Mouse (Mus musculus): ENCODE results near the gene Pja2. TPM values are rescaled to one million over a fixed set of nuclear protein-coding genes. Genes with fewer than 3 reads are reported as not detected.

Pja2 gene
- polyA plus RNA-seq (2012; rRNA removed), result 47.9 and 48.5 TPM in 2 replicates
- polyA plus RNA-seq (2014; fragmentation: Nextera tagmentation; extraction: Ambion mirVana), result 82.3 and 87.9 TPM in 2 replicates

- Histone ChIP-seq H3K4me1 (ENCODE audit: control insufficient read depth, insufficient read depth, low read length) (peaks cover 9% of the 10 kb centered on the region), H3K4me2 (replicated peaks; ENCODE audit: low read depth, low read length, severe bottlenecking) (peak within 1 kb of the TSS; percentile 77), H3K4me3 (replicated peaks; ENCODE audit: low read length) (peak within 1 kb of the TSS; percentile 98), H3K27ac (replicated peaks; ENCODE audit: low read depth, low read length) (peak within 1 kb of the TSS; percentile 98), H3K9ac (ENCODE audit: low read depth, low read length, severe bottlenecking) (peak within 1 kb of the TSS; percentile 95), H3K36me3 (ENCODE audit: control insufficient read depth, insufficient read depth, low read length) (no peaks in the 10 kb centered on the region), H3K9me3 (ENCODE audit: control insufficient read depth, low read length) (no peaks in the 10 kb centered on the region), H3K27me3 (ENCODE audit: control insufficient read depth, insufficient read depth, low read length) (no peaks in the 10 kb centered on the region)
- peak; percentile 99 for DNase-seq (ENCODE audit: low spot score)
- peak; percentile 100 for ATAC-seq (ENCODE audit: low FRiP score, low read depth)
- peak; percentile 93; the same call in 1 of the 2 replicates for TF ChIP-seq POLR2A (IDR thresholded peaks at IDR 0.05; ENCODE audit: borderline replicate concordance, extremely low read depth, insufficient read depth, insufficient read length)
- WGBS, result 1% methylated on average over 40 of the region's 60 CpGs
These were observed at the start of gene Pja2 for GRCm38 (mm10) chr17:64331898-64332769. TSS of gene Pja2 (minus strand) at chr17:64331916.

- WGBS, result 69% methylated on average over 4 of the region's 4 CpGs
- DNase-seq (ENCODE audit: low spot score), result peak; percentile 71
- H3K27me3 ChIP-seq (ENCODE audit: control insufficient read depth, insufficient read depth, low read length), result no peaks in the 10 kb centered on the region
- H3K27ac ChIP-seq (replicated peaks; ENCODE audit: low read depth, low read length), result no peak overlapping the region
- no peaks in the 10 kb centered on the region for H3K9me3 ChIP-seq (ENCODE audit: control insufficient read depth, low read length)
- no peak overlapping the region for H3K4me3 ChIP-seq (replicated peaks; ENCODE audit: low read length)
- ATAC-seq (ENCODE audit: low FRiP score, low read depth), result no peak
- no peaks in the 10 kb centered on the region for H3K36me3 ChIP-seq (ENCODE audit: control insufficient read depth, insufficient read depth, low read length)
- TF ChIP-seq POLR2A (IDR thresholded peaks at IDR 0.05; ENCODE audit: borderline replicate concordance, extremely low read depth, insufficient read depth, insufficient read length), result no peak
- H3K9ac ChIP-seq (ENCODE audit: low read depth, low read length, severe bottlenecking), result no peak overlapping the region
- H3K4me1 ChIP-seq (ENCODE audit: control insufficient read depth, insufficient read depth, low read length), result no peaks in the 10 kb centered on the region
- no peak overlapping the region for H3K4me2 ChIP-seq (replicated peaks; ENCODE audit: low read depth, low read length, severe bottlenecking)
These were observed 43.6 kb upstream of the Pja2 start for GRCm38 (mm10) chr17:64375327-64375726.

- Histone ChIP-seq H3K27me3 (ENCODE audit: control insufficient read depth, insufficient read depth, low read length) (no peaks in the 10 kb centered on the region), H3K9me3 (ENCODE audit: control insufficient read depth, low read length) (no peaks in the 10 kb centered on the region), H3K4me2 (replicated peaks; ENCODE audit: low read depth, low read length, severe bottlenecking) (no peak overlapping the region), H3K4me1 (ENCODE audit: control insufficient read depth, insufficient read depth, low read length) (no peaks in the 10 kb centered on the region), H3K36me3 (ENCODE audit: control insufficient read depth, insufficient read depth, low read length) (no peaks in the 10 kb centered on the region), H3K27ac (replicated peaks; ENCODE audit: low read depth, low read length) (no peak overlapping the region), H3K4me3 (replicated peaks; ENCODE audit: low read length) (no peak overlapping the region), H3K9ac (ENCODE audit: low read depth, low read length, severe bottlenecking) (no peak overlapping the region)
- DNase-seq (ENCODE audit: low spot score) (no peak), ATAC-seq (ENCODE audit: low FRiP score, low read depth) (no peak)
- TF ChIP-seq POLR2A (IDR thresholded peaks at IDR 0.05; ENCODE audit: borderline replicate concordance, extremely low read depth, insufficient read depth, insufficient read length), result no peak
- WGBS, result 89% methylated on average over 1 of the region's 1 CpGs
These were observed 32.0 kb upstream of the Pja2 start for GRCm38 (mm10) chr17:64363694-64364093.

- H3K27me3 ChIP-seq (ENCODE audit: control insufficient read depth, insufficient read depth, low read length), result no peaks in the 10 kb centered on the region
- H3K4me3 ChIP-seq (replicated peaks; ENCODE audit: low read length), result no peak overlapping the region
- TF ChIP-seq POLR2A (IDR thresholded peaks at IDR 0.05; ENCODE audit: borderline replicate concordance, extremely low read depth, insufficient read depth, insufficient read length), result no peak
- WGBS, result 72% methylated on average over 5 of the region's 5 CpGs
- H3K36me3 ChIP-seq (ENCODE audit: control insufficient read depth, insufficient read depth, low read length), result no peaks in the 10 kb centered on the region
- ATAC-seq (ENCODE audit: low FRiP score, low read depth) (no peak), DNase-seq (ENCODE audit: low spot score) (no peak)
- no peak overlapping the region for H3K9ac ChIP-seq (ENCODE audit: low read depth, low read length, severe bottlenecking)
- no peaks in the 10 kb centered on the region for H3K9me3 ChIP-seq (ENCODE audit: control insufficient read depth, low read length)
- H3K27ac ChIP-seq (replicated peaks; ENCODE audit: low read depth, low read length), result no peak overlapping the region
- no peaks in the 10 kb centered on the region for H3K4me1 ChIP-seq (ENCODE audit: control insufficient read depth, insufficient read depth, low read length)
- H3K4me2 ChIP-seq (replicated peaks; ENCODE audit: low read depth, low read length, severe bottlenecking), result no peak overlapping the region
These were observed 30.9 kb upstream of the Pja2 start for GRCm38 (mm10) chr17:64362570-64362969.

GRCm38 (mm10) chr17:64361911-64362425 lies 30.3 kb upstream of the Pja2 start:
- Histone ChIP-seq H3K9me3 (ENCODE audit: control insufficient read depth, low read length) (no peaks in the 10 kb centered on the region), H3K4me3 (replicated peaks; ENCODE audit: low read length) (no peak overlapping the region), H3K27me3 (ENCODE audit: control insufficient read depth, insufficient read depth, low read length) (no peaks in the 10 kb centered on the region), H3K27ac (replicated peaks; ENCODE audit: low read depth, low read length) (no peak overlapping the region), H3K9ac (ENCODE audit: low read depth, low read length, severe bottlenecking) (no peak overlapping the region), H3K4me2 (replicated peaks; ENCODE audit: low read depth, low read length, severe bottlenecking) (no peak overlapping the region), H3K36me3 (ENCODE audit: control insufficient read depth, insufficient read depth, low read length) (no peaks in the 10 kb centered on the region), H3K4me1 (ENCODE audit: control insufficient read depth, insufficient read depth, low read length) (no peaks in the 10 kb centered on the region)
- DNase-seq (ENCODE audit: low spot score) (no peak), ATAC-seq (ENCODE audit: low FRiP score, low read depth) (no peak)
- no peak for TF ChIP-seq POLR2A (IDR thresholded peaks at IDR 0.05; ENCODE audit: borderline replicate concordance, extremely low read depth, insufficient read depth, insufficient read length)
- WGBS, result 70% methylated on average over 3 of the region's 3 CpGs

Measured in limb, embryonic 14.5 days (tissue).